Mouse (Mus musculus) brain, embryonic 14.5 days (tissue): Measurements from ENCODE around the gene Slc25a19.

Experiments
- CTCF ChIP-seq: fragments of 200-500 bp; IDR thresholded peaks from 2 replicates; pipeline ENCODE4 v1.5.1; 2012; ENCODE audit warnings: inconsistent platforms, mild to moderate bottlenecking, moderate library complexity, borderline replicate concordance; ENCODE audit not compliant: insufficient read depth, insufficient read length; ENCODE audit errors: extremely low read depth
- POLR2A ChIP-seq: fragments of 200-500 bp; IDR thresholded peaks from 2 replicates; pipeline ENCODE4 v1.6.1; 2012; ENCODE audit warnings: mild to moderate bottlenecking, inconsistent platforms, borderline replicate concordance; ENCODE audit not compliant: poor library complexity, insufficient read depth, insufficient read length, severe bottlenecking; ENCODE audit errors: extremely low read depth

GRCm38 (mm10) chr11:115614346-115615107, 13.6 kb downstream of the Slc25a19 start:
- TF ChIP-seq CTCF (no peak), POLR2A (no peak)
